Mouse (Mus musculus): ENCODE measurements around the gene Xrn2. TPM values are rescaled to one million over a fixed set of nuclear protein-coding genes. Genes with fewer than 3 reads are reported as not detected.

The Xrn2 gene
- polyA plus RNA-seq, 1 experiment from 2014 or later, result 44.2 TPM

DNA sequence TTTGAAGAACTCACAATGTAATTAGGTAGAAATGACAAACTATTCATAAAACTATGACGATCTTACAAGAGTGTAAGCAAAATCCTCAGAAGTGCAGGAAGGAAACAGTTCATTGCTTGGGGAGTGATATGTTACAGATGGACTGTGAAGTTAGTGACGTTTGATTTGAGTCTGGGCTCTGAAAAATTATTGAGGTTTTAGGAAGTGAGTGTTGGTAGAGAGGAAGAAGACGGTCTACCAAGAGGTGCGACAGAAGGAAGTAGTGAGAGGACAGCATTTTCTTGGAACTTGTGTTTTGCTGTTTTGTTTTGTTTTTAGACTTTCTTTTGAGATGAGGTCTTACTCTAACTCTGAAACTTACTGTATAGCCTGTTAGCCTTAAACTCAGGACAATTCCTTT, 10.8 kb downstream of the Xrn2 start:
- Histone ChIP-seq H3K9ac (ENCODE audit: low read length) (no peak overlapping the region), H3K4me3 (ENCODE audit: low read length) (no peak overlapping the region), H3K9me3 (replicated peaks; ENCODE audit: control insufficient read depth, low read length) (no peaks in the 10 kb centered on the region), H3K4me2 (ENCODE audit: low read depth, low read length) (no peak overlapping the region), H3K36me3 (ENCODE audit: control insufficient read depth, insufficient read depth) (peaks cover 5% of the 10 kb centered on the region), H3K27me3 (ENCODE audit: control insufficient read depth, insufficient read depth, low read length) (no peaks in the 10 kb centered on the region), H3K4me1 (ENCODE audit: control insufficient read depth, insufficient read depth, low read length) (no peaks in the 10 kb centered on the region), H3K27ac (ENCODE audit: low read length) (no peak overlapping the region)
- ATAC-seq (replicated peaks; ENCODE audit: extremely low read depth, insufficient read depth, low FRiP score), result no peak
- WGBS, result 69% methylated on average over 4 of the region's 4 CpGs

DNA sequence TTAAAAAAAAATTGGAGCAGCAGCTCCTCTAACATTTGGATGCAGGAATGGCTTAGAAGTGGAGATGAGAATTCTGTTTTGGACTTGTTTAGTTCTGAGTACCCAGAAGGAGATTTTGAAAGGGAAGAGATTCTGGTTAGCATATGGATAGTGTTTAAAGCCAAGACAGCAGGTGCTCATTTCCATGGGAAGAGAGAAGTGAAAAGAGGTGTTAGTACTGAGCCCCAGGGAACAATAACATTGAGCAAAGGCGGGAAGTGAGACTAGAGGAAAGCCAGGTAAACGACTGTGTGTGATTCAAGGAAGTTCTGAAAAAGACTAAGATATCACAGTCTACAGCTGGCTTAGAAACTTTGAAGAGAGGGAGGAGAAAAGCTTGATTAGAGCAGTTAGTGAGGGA, 20.3 kb downstream of the Xrn2 start:
- no peak overlapping the region for H3K4me2 ChIP-seq (ENCODE audit: low read depth, low read length)
- no peaks in the 10 kb centered on the region for H3K4me1 ChIP-seq (ENCODE audit: control insufficient read depth, insufficient read depth, low read length)
- no peak overlapping the region for H3K27ac ChIP-seq (ENCODE audit: low read length)
- no peak overlapping the region for H3K9ac ChIP-seq (ENCODE audit: low read length)
- no peak for ATAC-seq (replicated peaks; ENCODE audit: extremely low read depth, insufficient read depth, low FRiP score)
- H3K4me3 ChIP-seq (ENCODE audit: low read length), result no peak overlapping the region
- WGBS, result 64% methylated on average over 2 of the region's 2 CpGs
- no peaks in the 10 kb centered on the region for H3K27me3 ChIP-seq (ENCODE audit: control insufficient read depth, insufficient read depth, low read length)
- H3K9me3 ChIP-seq (replicated peaks; ENCODE audit: control insufficient read depth, low read length), result no peaks in the 10 kb centered on the region
- H3K36me3 ChIP-seq (ENCODE audit: control insufficient read depth, insufficient read depth), result peaks cover 22% of the 10 kb centered on the region

DNA sequence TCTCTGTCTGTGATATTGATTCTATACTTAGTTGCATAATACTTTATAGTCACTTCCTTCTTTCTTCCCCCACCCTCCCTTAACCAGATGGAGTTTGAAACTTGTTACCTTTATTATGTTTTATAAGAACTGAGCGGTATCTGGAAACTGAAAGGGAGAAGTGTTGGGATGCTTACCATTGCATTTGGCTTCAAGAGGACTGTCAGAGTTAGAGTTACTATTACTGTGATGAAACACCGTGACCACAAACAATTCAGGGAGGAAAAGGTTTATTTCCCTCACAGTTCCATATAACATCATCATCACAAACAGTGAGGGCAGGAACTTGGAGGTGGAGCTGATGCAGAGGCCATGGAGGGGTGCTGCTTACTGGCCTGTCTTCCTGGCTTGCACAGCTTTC, 23.1 kb downstream of the Xrn2 start:
- Histone ChIP-seq H3K27me3 (ENCODE audit: control insufficient read depth, insufficient read depth, low read length) (no peaks in the 10 kb centered on the region), H3K4me2 (ENCODE audit: low read depth, low read length) (no peak overlapping the region), H3K9ac (ENCODE audit: low read length) (no peak overlapping the region), H3K4me3 (ENCODE audit: low read length) (no peak overlapping the region), H3K9me3 (replicated peaks; ENCODE audit: control insufficient read depth, low read length) (no peaks in the 10 kb centered on the region), H3K4me1 (ENCODE audit: control insufficient read depth, insufficient read depth, low read length) (no peaks in the 10 kb centered on the region), H3K27ac (ENCODE audit: low read length) (no peak overlapping the region), H3K36me3 (ENCODE audit: control insufficient read depth, insufficient read depth) (peaks cover 15% of the 10 kb centered on the region; the same call in 1 of the 2 replicates)
- no peak for ATAC-seq (replicated peaks; ENCODE audit: extremely low read depth, insufficient read depth, low FRiP score)
- WGBS, result 97% methylated on average over 2 of the region's 2 CpGs

DNA sequence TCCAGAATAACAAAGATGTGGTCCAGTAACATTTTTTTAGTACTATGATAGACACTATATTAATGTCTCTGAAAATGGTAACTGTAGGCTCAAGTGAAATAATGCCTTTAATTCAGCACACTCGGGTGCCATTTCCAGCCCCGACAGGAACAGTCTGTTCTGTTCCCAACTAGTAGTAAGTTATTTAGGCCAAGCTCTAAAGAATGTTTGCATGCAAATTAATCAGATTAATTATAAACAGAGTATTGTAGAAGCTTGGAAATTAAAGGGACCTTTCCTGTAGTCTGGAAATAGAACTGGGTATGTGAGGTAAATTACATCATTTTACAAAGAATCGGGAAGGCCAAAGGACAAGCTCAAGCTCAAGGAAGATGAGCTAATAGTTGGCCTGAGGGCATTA, 34.3 kb downstream of the Xrn2 start:
- H3K36me3 ChIP-seq (ENCODE audit: control insufficient read depth, insufficient read depth), result peaks cover 23% of the 10 kb centered on the region
- no peak for ATAC-seq (replicated peaks; ENCODE audit: extremely low read depth, insufficient read depth, low FRiP score)
- 90% methylated on average over 3 of the region's 3 CpGs for WGBS
- H3K27ac ChIP-seq (ENCODE audit: low read length), result no peak overlapping the region
- no peak overlapping the region for H3K4me2 ChIP-seq (ENCODE audit: low read depth, low read length)
- H3K4me3 ChIP-seq (ENCODE audit: low read length), result no peak overlapping the region
- H3K9me3 ChIP-seq (replicated peaks; ENCODE audit: control insufficient read depth, low read length), result no peaks in the 10 kb centered on the region
- H3K4me1 ChIP-seq (ENCODE audit: control insufficient read depth, insufficient read depth, low read length), result no peaks in the 10 kb centered on the region
- no peaks in the 10 kb centered on the region for H3K27me3 ChIP-seq (ENCODE audit: control insufficient read depth, insufficient read depth, low read length)
- no peak overlapping the region for H3K9ac ChIP-seq (ENCODE audit: low read length)

DNA sequence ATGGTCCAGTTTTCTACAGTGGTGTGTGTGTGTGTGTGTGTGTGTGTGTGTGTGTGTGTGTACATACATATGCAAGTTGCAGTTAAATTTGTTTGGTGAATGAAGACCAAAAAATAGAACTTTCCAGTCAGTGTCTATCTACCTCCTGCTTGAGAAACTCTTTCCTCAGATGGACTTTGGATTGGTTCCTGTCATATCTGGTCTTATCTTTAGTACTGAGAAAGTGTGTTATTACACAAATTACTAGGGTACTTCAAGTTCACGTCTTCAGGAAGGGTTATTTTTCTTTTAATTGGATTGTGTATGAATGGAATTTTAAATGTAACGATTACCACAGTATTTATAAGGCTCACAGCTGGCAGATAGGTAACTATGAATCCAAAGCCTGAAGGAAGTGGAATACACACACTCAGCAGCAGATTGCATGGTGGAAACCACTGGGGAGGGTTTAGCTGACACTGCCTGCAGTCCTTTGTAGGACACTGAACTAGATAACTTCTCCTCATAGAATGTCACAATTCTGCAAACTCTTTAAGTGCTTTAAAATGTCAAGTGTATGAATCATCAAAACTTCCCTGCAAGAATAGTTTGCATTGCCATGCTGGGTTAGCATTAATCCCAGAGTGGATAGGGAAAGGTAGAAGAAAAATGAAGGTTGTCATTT, 40.6 kb downstream of the Xrn2 start:
- H3K36me3 ChIP-seq (ENCODE audit: control insufficient read depth, insufficient read depth), result peaks cover 39% of the 10 kb centered on the region
- H3K9ac ChIP-seq (ENCODE audit: low read length), result no peak overlapping the region
- H3K27me3 ChIP-seq (ENCODE audit: control insufficient read depth, insufficient read depth, low read length), result no peaks in the 10 kb centered on the region
- ATAC-seq (replicated peaks; ENCODE audit: extremely low read depth, insufficient read depth, low FRiP score), result no peak
- no peaks in the 10 kb centered on the region for H3K9me3 ChIP-seq (replicated peaks; ENCODE audit: control insufficient read depth, low read length)
- H3K4me1 ChIP-seq (ENCODE audit: control insufficient read depth, insufficient read depth, low read length), result no peaks in the 10 kb centered on the region
- no peak overlapping the region for H3K4me3 ChIP-seq (ENCODE audit: low read length)
- no peak overlapping the region for H3K27ac ChIP-seq (ENCODE audit: low read length)
- no peak overlapping the region for H3K4me2 ChIP-seq (ENCODE audit: low read depth, low read length)
- 83% methylated on average over 2 of the region's 2 CpGs for WGBS

DNA sequence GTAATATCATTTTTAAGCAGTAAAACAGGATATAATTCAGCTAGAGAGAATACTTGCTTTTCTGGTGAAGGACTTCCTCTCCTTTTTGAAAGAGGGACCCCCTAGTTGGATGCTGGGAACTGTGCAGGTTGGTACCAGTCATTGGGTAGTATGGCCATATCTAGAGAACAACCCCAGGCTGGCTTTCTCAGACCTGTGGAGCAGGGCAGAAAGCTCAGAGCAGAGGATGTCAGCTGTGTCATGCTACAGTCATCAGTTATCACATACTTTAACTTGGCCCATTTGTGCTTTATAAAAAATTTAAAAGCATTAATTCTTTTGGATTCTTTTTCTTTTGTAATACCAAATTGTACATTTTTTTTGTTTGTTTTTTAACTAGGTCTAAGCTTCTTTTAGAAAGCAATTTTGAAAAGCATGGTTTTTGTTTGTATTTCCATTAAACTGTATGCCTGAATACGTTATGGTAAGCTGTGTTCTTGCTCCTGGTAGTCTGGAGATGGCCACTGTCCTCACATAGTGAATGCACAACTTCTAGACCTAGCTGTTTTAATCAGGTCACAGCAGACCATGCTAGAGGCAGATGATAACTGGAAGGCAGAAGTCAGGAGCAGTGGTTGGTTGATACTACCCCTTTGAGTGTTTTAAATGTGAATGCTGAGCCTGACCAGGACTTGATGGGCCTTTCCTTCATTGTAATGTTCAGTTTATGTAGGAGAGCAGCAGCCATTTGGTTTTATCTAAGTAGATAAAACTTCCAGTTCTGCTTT, 54.9 kb downstream of the Xrn2 start:
- Histone ChIP-seq H3K9ac (ENCODE audit: low read length) (no peak overlapping the region), H3K27me3 (ENCODE audit: control insufficient read depth, insufficient read depth, low read length) (no peaks in the 10 kb centered on the region), H3K4me1 (ENCODE audit: control insufficient read depth, insufficient read depth, low read length) (no peaks in the 10 kb centered on the region), H3K9me3 (replicated peaks; ENCODE audit: control insufficient read depth, low read length) (no peaks in the 10 kb centered on the region), H3K27ac (ENCODE audit: low read length) (no peak overlapping the region), H3K36me3 (ENCODE audit: control insufficient read depth, insufficient read depth) (peaks cover 25% of the 10 kb centered on the region), H3K4me2 (ENCODE audit: low read depth, low read length) (no peak overlapping the region), H3K4me3 (ENCODE audit: low read length) (no peak overlapping the region)
- WGBS, result 92% methylated on average over 1 of the region's 1 CpGs
- ATAC-seq (replicated peaks; ENCODE audit: extremely low read depth, insufficient read depth, low FRiP score), result no peak

- WGBS, result 77% methylated on average over 1 of the region's 1 CpGs
- H3K36me3 ChIP-seq (ENCODE audit: control insufficient read depth, insufficient read depth), result peaks cover 22% of the 10 kb centered on the region
These were observed 56.3 kb downstream of the Xrn2 start for GRCm38 (mm10) chr2:147069077-147069476.

DNA sequence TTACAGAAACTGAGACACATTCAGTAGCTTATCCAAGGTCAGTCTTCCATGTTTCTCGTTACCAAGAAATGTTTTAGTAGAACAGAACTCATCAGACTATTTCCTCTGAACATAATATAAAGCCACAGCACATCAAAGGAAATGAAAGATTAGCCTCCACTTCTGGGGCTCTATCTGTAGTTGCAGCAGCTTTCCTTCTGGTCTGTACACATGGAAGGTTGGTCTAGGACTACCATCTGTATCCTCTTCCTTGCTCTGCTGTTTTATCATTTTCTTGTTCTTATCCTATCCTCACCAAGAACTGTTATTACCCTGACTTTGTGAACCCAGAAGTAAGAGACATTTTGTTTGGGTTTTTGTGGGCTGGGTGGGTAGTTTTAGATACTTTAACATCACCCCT, 57.5 kb downstream of the Xrn2 start:
- ATAC-seq (replicated peaks; ENCODE audit: extremely low read depth, insufficient read depth, low FRiP score), result no peak
- no peak overlapping the region for H3K4me3 ChIP-seq (ENCODE audit: low read length)
- no peaks in the 10 kb centered on the region for H3K9me3 ChIP-seq (replicated peaks; ENCODE audit: control insufficient read depth, low read length)
- no peak overlapping the region for H3K4me2 ChIP-seq (ENCODE audit: low read depth, low read length)
- H3K4me1 ChIP-seq (ENCODE audit: control insufficient read depth, insufficient read depth, low read length), result no peaks in the 10 kb centered on the region
- H3K27me3 ChIP-seq (ENCODE audit: control insufficient read depth, insufficient read depth, low read length), result no peaks in the 10 kb centered on the region
- H3K9ac ChIP-seq (ENCODE audit: low read length), result no peak overlapping the region
- no peak overlapping the region for H3K27ac ChIP-seq (ENCODE audit: low read length)
- H3K36me3 ChIP-seq (ENCODE audit: control insufficient read depth, insufficient read depth), result peaks cover 18% of the 10 kb centered on the region; the same call in 1 of the 2 replicates
- WGBS, result 67% methylated on average over 1 of the region's 1 CpGs

More at GRCm38 (mm10) chr2:147069077-147069476, 56.3 kb downstream of the Xrn2 start:
- Histone ChIP-seq H3K9me3 (replicated peaks; ENCODE audit: control insufficient read depth, low read length) (no peaks in the 10 kb centered on the region), H3K27me3 (ENCODE audit: control insufficient read depth, insufficient read depth, low read length) (no peaks in the 10 kb centered on the region), H3K4me1 (ENCODE audit: control insufficient read depth, insufficient read depth, low read length) (no peaks in the 10 kb centered on the region), H3K9ac (ENCODE audit: low read length) (no peak overlapping the region), H3K27ac (ENCODE audit: low read length) (no peak overlapping the region), H3K4me2 (ENCODE audit: low read depth, low read length) (no peak overlapping the region), H3K4me3 (ENCODE audit: low read length) (no peak overlapping the region)
- no peak for ATAC-seq (replicated peaks; ENCODE audit: extremely low read depth, insufficient read depth, low FRiP score)

DNA sequence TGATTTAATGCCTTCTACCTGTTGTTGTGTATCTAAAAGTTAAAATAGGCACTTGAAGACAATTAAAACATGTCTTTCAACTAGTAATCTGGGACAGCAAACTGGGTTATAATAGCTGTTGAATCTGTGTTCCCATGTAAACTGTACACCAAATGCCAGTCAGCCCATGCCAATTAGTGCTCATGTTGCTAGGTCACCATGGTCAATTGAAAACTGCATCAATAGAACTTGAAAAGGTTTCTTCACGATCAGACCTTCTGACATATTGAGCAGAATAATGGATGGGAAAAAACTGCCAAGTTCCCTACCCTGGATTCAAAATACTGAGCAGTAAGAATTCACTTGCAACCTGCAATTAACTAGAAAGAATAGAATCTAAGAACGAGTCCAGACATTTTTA, 61.2 kb downstream of the Xrn2 start:
- no peak overlapping the region for H3K27ac ChIP-seq (ENCODE audit: low read length)
- H3K9me3 ChIP-seq (replicated peaks; ENCODE audit: control insufficient read depth, low read length), result no peaks in the 10 kb centered on the region
- 90% methylated on average over 2 of the region's 2 CpGs for WGBS
- no peak overlapping the region for H3K4me2 ChIP-seq (ENCODE audit: low read depth, low read length)
- H3K27me3 ChIP-seq (ENCODE audit: control insufficient read depth, insufficient read depth, low read length), result no peaks in the 10 kb centered on the region
- no peak overlapping the region for H3K9ac ChIP-seq (ENCODE audit: low read length)
- no peak for ATAC-seq (replicated peaks; ENCODE audit: extremely low read depth, insufficient read depth, low FRiP score)
- H3K4me1 ChIP-seq (ENCODE audit: control insufficient read depth, insufficient read depth, low read length), result no peaks in the 10 kb centered on the region
- H3K36me3 ChIP-seq (ENCODE audit: control insufficient read depth, insufficient read depth), result peaks cover 20% of the 10 kb centered on the region
- no peak overlapping the region for H3K4me3 ChIP-seq (ENCODE audit: low read length)

Data from heart, embryonic 16.5 days (tissue).